Mouse (Mus musculus): ENCODE measurements at regions not wholly inside any gene's neighbourhood (a gene's known extent, or its start where the extent isn't known, plus 50 kb on each side); places are given as distances from the start of the nearest gene placed in this dataset.

GRCm38 (mm10) chr15:62190224-62190910, 1267.6 kb upstream of the A1bg start:
- Histone ChIP-seq H3K27me3 (ENCODE audit: control insufficient read depth, insufficient read depth, low read length, poor library complexity, severe bottlenecking) (no peaks in the 10 kb centered on the region), H3K9me3 (replicated peaks; ENCODE audit: control insufficient read depth, insufficient read depth, low read length, poor library complexity, severe bottlenecking) (no peaks in the 10 kb centered on the region), H3K4me1 (ENCODE audit: control insufficient read depth, insufficient read depth, low read length) (peaks cover 3% of the 10 kb centered on the region), H3K27ac (ENCODE audit: insufficient read depth, low read length) (0 out of 2 replicates have a peak overlapping the region, but pooled peaks have one; percentile 21), H3K4me3 (ENCODE audit: low read depth, low read length) (no peak overlapping the region), H3K36me3 (ENCODE audit: control insufficient read depth, insufficient read depth, low read length, poor library complexity, severe bottlenecking) (peaks cover 10% of the 10 kb centered on the region), H3K9ac (ENCODE audit: low read depth, poor library complexity, severe bottlenecking) (no peak overlapping the region)
- TF ChIP-seq CTCF (IDR thresholded peaks at IDR 0.05; ENCODE audit: low read depth, low read length) (no peak), POLR2A (IDR thresholded peaks at IDR 0.05; ENCODE audit: insufficient read depth, low read length) (no peak), EP300 (IDR thresholded peaks at IDR 0.05; ENCODE audit: insufficient read depth, low read depth, low read length) (no peak)

GRCm38 (mm10) chr15:62189565-62190181, 1266.9 kb upstream of the A1bg start:
- Histone ChIP-seq H3K9me3 (replicated peaks; ENCODE audit: control insufficient read depth, insufficient read depth, low read length, poor library complexity, severe bottlenecking) (no peaks in the 10 kb centered on the region), H3K27ac (ENCODE audit: insufficient read depth, low read length) (0 out of 2 replicates have a peak overlapping the region, but pooled peaks have one; percentile 21), H3K27me3 (ENCODE audit: control insufficient read depth, insufficient read depth, low read length, poor library complexity, severe bottlenecking) (no peaks in the 10 kb centered on the region), H3K4me3 (ENCODE audit: low read depth, low read length) (no peak overlapping the region), H3K36me3 (ENCODE audit: control insufficient read depth, insufficient read depth, low read length, poor library complexity, severe bottlenecking) (peaks cover 10% of the 10 kb centered on the region), H3K4me1 (ENCODE audit: control insufficient read depth, insufficient read depth, low read length) (peaks cover 3% of the 10 kb centered on the region), H3K9ac (ENCODE audit: low read depth, poor library complexity, severe bottlenecking) (no peak overlapping the region)
- TF ChIP-seq CTCF (IDR thresholded peaks at IDR 0.05; ENCODE audit: low read depth, low read length) = no peak

GRCm38 (mm10) chr15:62186548-62186947, 1263.7 kb upstream of the A1bg start:
- Histone ChIP-seq H3K4me1 (ENCODE audit: control insufficient read depth, insufficient read depth, low read length) (peaks cover 3% of the 10 kb centered on the region), H3K36me3 (ENCODE audit: control insufficient read depth, insufficient read depth, low read length, poor library complexity, severe bottlenecking) (peaks cover 20% of the 10 kb centered on the region), H3K4me3 (ENCODE audit: low read depth, low read length) (no peak overlapping the region), H3K9me3 (replicated peaks; ENCODE audit: control insufficient read depth, insufficient read depth, low read length, poor library complexity, severe bottlenecking) (no peaks in the 10 kb centered on the region), H3K27me3 (ENCODE audit: control insufficient read depth, insufficient read depth, low read length, poor library complexity, severe bottlenecking) (no peaks in the 10 kb centered on the region), H3K9ac (ENCODE audit: low read depth, poor library complexity, severe bottlenecking) (no peak overlapping the region), H3K27ac (ENCODE audit: insufficient read depth, low read length) (no peak overlapping the region)
- no peak for TF ChIP-seq EP300 (IDR thresholded peaks at IDR 0.05; ENCODE audit: insufficient read depth, low read depth, low read length)
- no peak for TF ChIP-seq POLR2A (IDR thresholded peaks at IDR 0.05; ENCODE audit: insufficient read depth, low read length)
- no peak for TF ChIP-seq CTCF (IDR thresholded peaks at IDR 0.05; ENCODE audit: low read depth, low read length)

GRCm38 (mm10) chr15:62183803-62184202, 1261.0 kb upstream of the A1bg start:
- Histone ChIP-seq H3K36me3 (ENCODE audit: control insufficient read depth, insufficient read depth, low read length, poor library complexity, severe bottlenecking) (peaks cover 20% of the 10 kb centered on the region), H3K9me3 (replicated peaks; ENCODE audit: control insufficient read depth, insufficient read depth, low read length, poor library complexity, severe bottlenecking) (no peaks in the 10 kb centered on the region), H3K4me1 (ENCODE audit: control insufficient read depth, insufficient read depth, low read length) (no peaks in the 10 kb centered on the region), H3K27ac (ENCODE audit: insufficient read depth, low read length) (no peak overlapping the region), H3K4me3 (ENCODE audit: low read depth, low read length) (no peak overlapping the region), H3K27me3 (ENCODE audit: control insufficient read depth, insufficient read depth, low read length, poor library complexity, severe bottlenecking) (no peaks in the 10 kb centered on the region), H3K9ac (ENCODE audit: low read depth, poor library complexity, severe bottlenecking) (no peak overlapping the region)
- no peak for TF ChIP-seq POLR2A (IDR thresholded peaks at IDR 0.05; ENCODE audit: insufficient read depth, low read length)
- TF ChIP-seq EP300 (IDR thresholded peaks at IDR 0.05; ENCODE audit: insufficient read depth, low read depth, low read length) = no peak
- no peak for TF ChIP-seq CTCF (IDR thresholded peaks at IDR 0.05; ENCODE audit: low read depth, low read length)

- Histone ChIP-seq H3K9me3 (replicated peaks; ENCODE audit: control insufficient read depth, insufficient read depth, low read length, poor library complexity, severe bottlenecking) (no peaks in the 10 kb centered on the region), H3K4me1 (ENCODE audit: control insufficient read depth, insufficient read depth, low read length) (no peaks in the 10 kb centered on the region), H3K27ac (ENCODE audit: insufficient read depth, low read length) (no peak overlapping the region), H3K36me3 (ENCODE audit: control insufficient read depth, insufficient read depth, low read length, poor library complexity, severe bottlenecking) (peaks cover 26% of the 10 kb centered on the region), H3K9ac (ENCODE audit: low read depth, poor library complexity, severe bottlenecking) (no peak overlapping the region), H3K4me3 (ENCODE audit: low read depth, low read length) (no peak overlapping the region), H3K27me3 (ENCODE audit: control insufficient read depth, insufficient read depth, low read length, poor library complexity, severe bottlenecking) (no peaks in the 10 kb centered on the region)
- TF ChIP-seq POLR2A (IDR thresholded peaks at IDR 0.05; ENCODE audit: insufficient read depth, low read length) (no peak), EP300 (IDR thresholded peaks at IDR 0.05; ENCODE audit: insufficient read depth, low read depth, low read length) (no peak), CTCF (IDR thresholded peaks at IDR 0.05; ENCODE audit: low read depth, low read length) (no peak)
Observed at GRCm38 (mm10) chr15:62181454-62181910, 1258.7 kb upstream of the A1bg start.

GRCm38 (mm10) chr15:62180718-62181117, 1257.9 kb upstream of the A1bg start:
- H3K9me3 ChIP-seq (replicated peaks; ENCODE audit: control insufficient read depth, insufficient read depth, low read length, poor library complexity, severe bottlenecking) = no peaks in the 10 kb centered on the region
- no peaks in the 10 kb centered on the region for H3K27me3 ChIP-seq (ENCODE audit: control insufficient read depth, insufficient read depth, low read length, poor library complexity, severe bottlenecking)
- no peak overlapping the region for H3K4me3 ChIP-seq (ENCODE audit: low read depth, low read length)
- H3K36me3 ChIP-seq (ENCODE audit: control insufficient read depth, insufficient read depth, low read length, poor library complexity, severe bottlenecking) = peaks cover 31% of the 10 kb centered on the region
- H3K27ac ChIP-seq (ENCODE audit: insufficient read depth, low read length) = no peak overlapping the region
- no peak overlapping the region for H3K9ac ChIP-seq (ENCODE audit: low read depth, poor library complexity, severe bottlenecking)
- peaks cover under 1% of the 10 kb centered on the region for H3K4me1 ChIP-seq (ENCODE audit: control insufficient read depth, insufficient read depth, low read length)
- TF ChIP-seq POLR2A (IDR thresholded peaks at IDR 0.05; ENCODE audit: insufficient read depth, low read length) (no peak), EP300 (IDR thresholded peaks at IDR 0.05; ENCODE audit: insufficient read depth, low read depth, low read length) (no peak), CTCF (IDR thresholded peaks at IDR 0.05; ENCODE audit: low read depth, low read length) (no peak)
